23 mouse cellular contexts compared by ENCODE assay signal in the genomic region with DNA sequence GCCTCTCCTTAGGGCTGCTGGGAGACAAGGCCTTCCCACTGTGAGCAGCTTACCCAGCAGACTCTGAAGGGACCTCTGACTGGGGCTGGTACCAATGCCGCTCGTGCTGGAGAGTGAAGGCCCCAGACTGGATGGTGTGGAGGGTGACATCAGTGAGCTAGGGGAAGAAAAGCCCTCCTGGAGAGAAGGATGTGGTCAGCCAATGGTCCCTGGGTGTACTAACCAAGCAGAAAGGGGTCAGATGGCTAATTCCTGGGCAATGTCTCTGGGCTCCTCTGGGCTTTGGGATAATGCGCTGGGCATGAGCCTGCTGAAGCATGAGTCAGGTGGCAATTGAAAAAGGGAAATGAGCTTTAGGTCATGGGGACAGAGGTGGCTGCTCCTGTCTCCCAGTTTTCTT.
"Had no signal": no experiment of that assay in that cellular context is flagged by ENCODE, and none has a peak within 500 bp of the region (broad histone marks: within the 10 kb centered on the region; RNA-seq: fewer than 3 reads in every experiment).

No protein-coding gene starts in this region.

- H3K27ac ChIP-seq: hindbrain, embryonic 13.5 days; hindbrain, embryonic 15.5 days; hindbrain, postnatal 0 days; kidney, embryonic 15.5 days; kidney, postnatal 0 days; left cerebral cortex, adult 2 months; limb, embryonic 13.5 days; limb, embryonic 15.5 days; liver, embryonic 12.5 days; liver, embryonic 14.5 days had no signal

- DNase-seq: gastrocnemius, postnatal 14 days; gastrocnemius, postnatal 36 days; heart, adult 18-20 months; heart, postnatal 10 days; kidney, adult 11 months; kidney, adult 2 months; kidney, adult 9 months; kidney, postnatal 14 days; kidney, postnatal 36 days; lung, adult 18-20 months had no signal

- H3K4me1 ChIP-seq: hindbrain, embryonic 13.5 days; hindbrain, embryonic 15.5 days had no signal

- H3K4me3 ChIP-seq: heart, embryonic 10.5 days; heart, embryonic 12.5 days; hindbrain, embryonic 13.5 days; hindbrain, embryonic 15.5 days; kidney, embryonic 15.5 days; left cerebral cortex, adult 2 months; limb, embryonic 13.5 days; limb, embryonic 15.5 days; liver, embryonic 12.5 days had no signal

- H3K4me2 ChIP-seq: heart, embryonic 12.5 days; hindbrain, embryonic 13.5 days; hindbrain, embryonic 15.5 days; kidney, embryonic 15.5 days; limb, embryonic 13.5 days; limb, embryonic 15.5 days; liver, embryonic 12.5 days had no signal

- H3K27me3 ChIP-seq: heart, embryonic 12.5 days; hindbrain, embryonic 13.5 days; hindbrain, embryonic 15.5 days; kidney, embryonic 15.5 days; limb, embryonic 13.5 days; limb, embryonic 15.5 days; liver, embryonic 12.5 days had no signal

- ATAC-seq: hindbrain, postnatal 0 days; intestine, embryonic 16.5 days; liver, embryonic 12.5 days had no signal

- H3K9me3 ChIP-seq: heart, embryonic 10.5 days; heart, embryonic 12.5 days; hindbrain, embryonic 13.5 days; hindbrain, embryonic 15.5 days; kidney, embryonic 15.5 days; limb, embryonic 13.5 days; limb, embryonic 15.5 days; liver, embryonic 12.5 days had no signal

- H3K9ac ChIP-seq: hindbrain, embryonic 13.5 days; hindbrain, embryonic 15.5 days; kidney, embryonic 15.5 days; limb, embryonic 13.5 days; limb, embryonic 15.5 days; liver, embryonic 12.5 days; liver, embryonic 14.5 days had no signal
